Mouse (Mus musculus) adrenal gland (tissue): ENCODE data around the gene Grb2.

Source experiments
- intact Hi-C: fragments of 180-260 bp; cut with DNase I; formaldehyde crosslinking; loops from one replicate; pipeline ENCODE4 v1.15.1; 2025

Grb2 gene

DNA sequence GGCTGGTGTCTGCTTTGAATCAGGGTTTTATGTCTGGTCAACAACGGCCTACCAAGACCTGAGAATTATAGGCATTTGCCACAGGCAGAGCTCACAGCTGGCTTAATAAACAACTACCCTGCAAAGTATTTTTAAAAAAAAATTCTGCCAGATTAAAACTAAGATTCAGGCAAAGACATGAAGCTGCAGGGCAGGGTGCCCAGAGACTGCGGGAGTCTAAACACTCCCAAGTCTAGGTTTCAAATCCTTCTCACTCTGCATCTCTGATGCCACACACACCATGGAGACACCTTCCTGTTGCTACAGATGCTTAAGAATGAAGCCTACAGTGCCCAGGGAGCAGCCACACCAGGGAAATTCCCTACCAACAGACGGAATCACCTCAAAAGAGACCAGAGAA, 56.7 kb downstream of the Grb2 start:
- intact Hi-C loops = no loop called here

GRCm38 (mm10) chr11:115649706-115650105, 58.7 kb downstream of the Grb2 start:
- intact Hi-C loops = loop anchor here (5.0 kb wide), 1 partner anchor 163 kb away; the partner anchor contains the start of genes Caskin2 and Tsen54

- intact Hi-C loops = loop anchor here (2.0 to 5.0 kb wide), 2 partner anchors 67 to 165 kb away; partner anchors contain the start of genes Caskin2 and Tsen54
These were observed 60.9 kb downstream of the Grb2 start for GRCm38 (mm10) chr11:115647459-115647858.

DNA sequence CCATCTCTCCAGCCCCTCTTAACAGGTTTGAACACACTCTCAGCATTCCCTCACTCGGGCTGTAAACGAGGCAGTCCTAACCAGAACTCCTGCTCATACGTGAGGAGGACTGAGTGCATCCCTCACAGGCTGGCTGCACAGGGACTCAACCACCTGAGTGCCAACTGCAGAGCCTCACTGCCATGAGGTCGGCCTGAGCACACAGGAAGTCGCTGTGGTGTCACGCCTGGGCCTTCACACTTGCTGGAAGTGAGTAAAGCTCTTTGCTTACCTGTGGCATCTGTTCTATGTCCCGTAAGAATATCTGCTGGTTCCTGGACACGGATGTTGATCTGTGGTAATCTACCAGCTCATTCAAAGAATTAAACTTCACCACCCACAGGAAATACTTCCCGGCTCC, 62.0 kb downstream of the Grb2 start:
- intact Hi-C loops = loop anchor here (2.0 to 5.0 kb wide), 2 partner anchors 68 to 166 kb away; partner anchors contain the start of genes Caskin2 and Tsen54

DNA sequence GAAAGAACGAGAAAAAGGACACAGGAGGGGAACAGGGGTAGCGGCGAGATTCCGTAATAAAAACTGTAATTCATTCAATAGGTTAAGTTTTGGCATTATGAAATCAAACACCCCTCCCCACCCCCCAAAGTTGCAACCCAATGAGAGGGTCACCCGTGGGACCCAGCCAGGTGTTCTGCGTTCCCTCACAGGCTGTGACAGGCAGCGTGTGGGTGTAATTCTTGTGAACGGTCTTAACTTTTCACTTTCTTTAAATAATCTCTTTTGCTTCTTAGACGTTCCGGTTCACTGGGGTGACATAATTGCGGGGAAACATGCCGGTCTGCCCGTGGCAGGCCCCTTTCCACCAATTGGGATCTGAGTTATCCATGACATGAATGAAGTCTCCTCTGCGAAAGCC, 62.9 kb downstream of the Grb2 start:
- intact Hi-C loops = loop anchor here (5.0 kb wide), 1 partner anchor 167 kb away; the partner anchor contains the start of genes Caskin2 and Tsen54

- intact Hi-C loops = no loop called here
These were observed 64.1 kb downstream of the Grb2 start for GRCm38 (mm10) chr11:115644308-115644707.

DNA sequence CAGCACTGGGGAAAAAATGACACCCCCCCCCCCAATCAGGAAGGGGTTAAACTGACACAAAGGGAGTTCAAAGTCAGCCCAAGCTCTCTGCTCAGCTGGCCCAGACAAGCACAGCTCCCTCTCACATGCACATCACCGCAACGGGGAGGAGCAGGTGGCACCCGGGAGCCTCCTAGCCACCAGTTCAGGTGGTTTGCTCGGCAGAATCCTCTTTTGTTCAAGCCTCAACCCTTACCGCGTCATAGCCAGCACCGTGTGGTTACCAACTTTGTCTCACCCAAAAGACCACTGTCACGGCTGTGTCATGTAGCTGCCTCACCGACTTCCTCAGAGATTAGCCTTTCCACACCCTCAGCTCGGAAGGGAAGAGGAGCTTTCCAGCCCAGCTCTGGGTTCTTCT, 65.1 kb downstream of the Grb2 start:
- intact Hi-C loops = no loop called here

- intact Hi-C loops = no loop called here
These were observed 65.7 kb downstream of the Grb2 start for GRCm38 (mm10) chr11:115642705-115643104.

- intact Hi-C loops = no loop called here
These were observed 66.7 kb downstream of the Grb2 start for GRCm38 (mm10) chr11:115641664-115642036.

- intact Hi-C loops = no loop called here
These were observed 67.3 kb downstream of the Grb2 start for GRCm38 (mm10) chr11:115640978-115641663.

DNA sequence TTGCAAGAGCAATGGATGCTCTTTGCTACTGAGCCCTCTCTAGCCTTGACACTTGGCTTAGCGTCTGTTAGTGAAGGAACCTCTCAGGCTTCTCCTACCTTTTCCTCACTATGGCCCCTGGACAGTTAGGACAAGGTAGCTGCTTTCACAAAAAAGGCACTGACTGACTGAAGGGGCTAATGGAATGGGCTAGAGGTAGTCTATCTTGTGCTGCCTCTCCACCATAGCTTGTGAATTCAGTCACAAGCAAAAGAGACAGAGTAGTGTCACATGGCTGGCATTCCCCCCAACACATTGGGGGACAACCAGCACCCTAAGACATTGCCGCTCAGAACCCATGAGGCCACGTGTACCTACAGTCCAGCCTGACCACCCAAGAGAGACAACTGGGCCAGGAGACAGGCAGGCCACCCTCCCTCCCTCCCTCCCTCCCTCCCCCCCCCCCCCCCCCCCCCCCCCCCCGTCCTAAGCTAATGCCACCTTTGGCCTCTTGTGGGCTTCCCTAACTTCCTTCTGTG, 68.0 kb downstream of the Grb2 start:
- intact Hi-C loops = no loop called here

GRCm38 (mm10) chr11:115639540-115639939, 68.9 kb downstream of the Grb2 start:
- intact Hi-C loops = no loop called here

DNA sequence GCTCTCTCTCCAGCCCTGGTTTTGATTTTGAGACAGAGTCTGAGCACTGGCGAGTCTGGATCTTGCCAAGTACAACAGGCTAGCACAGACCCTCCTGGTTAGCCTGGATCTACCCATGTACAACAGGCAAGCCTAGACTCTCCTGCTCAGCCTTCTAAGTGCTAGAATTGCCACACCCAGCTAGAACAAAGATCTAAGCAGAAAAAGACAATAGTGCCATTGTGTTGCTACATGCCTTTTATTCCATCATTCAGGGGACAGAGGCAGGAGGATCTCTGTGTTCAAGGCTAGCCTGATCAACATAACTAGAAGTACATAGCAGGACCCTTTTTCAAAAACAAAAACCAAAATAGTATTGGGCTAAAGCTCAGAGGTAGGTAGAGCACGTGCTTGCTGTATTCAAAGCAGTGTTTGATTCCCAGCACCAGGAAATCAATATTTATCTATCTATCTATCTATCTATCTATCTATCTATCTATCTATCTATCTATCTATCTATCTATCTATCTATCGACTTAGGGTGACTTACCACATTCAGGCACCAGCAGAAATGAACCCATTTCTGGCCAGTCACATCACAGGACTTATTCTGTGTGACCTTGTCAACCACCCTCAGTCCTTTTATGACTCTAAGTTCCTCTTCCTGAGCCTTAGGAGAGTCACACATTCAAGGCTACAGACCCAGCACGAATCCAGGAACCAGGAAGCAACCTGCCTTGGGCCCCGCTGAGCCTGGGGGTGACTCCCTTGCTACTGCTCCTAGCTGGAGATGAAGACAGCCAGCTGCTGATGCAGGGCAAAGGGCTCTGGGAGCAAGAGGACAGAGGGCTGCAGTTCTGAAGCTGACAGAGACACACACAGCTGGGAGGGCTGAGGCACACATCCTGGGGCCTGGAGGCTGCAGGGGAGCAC, 69.6 kb downstream of the Grb2 start:
- intact Hi-C loops = no loop called here

- intact Hi-C loops = no loop called here
These were observed 71.4 kb downstream of the Grb2 start for GRCm38 (mm10) chr11:115636960-115637359.

DNA sequence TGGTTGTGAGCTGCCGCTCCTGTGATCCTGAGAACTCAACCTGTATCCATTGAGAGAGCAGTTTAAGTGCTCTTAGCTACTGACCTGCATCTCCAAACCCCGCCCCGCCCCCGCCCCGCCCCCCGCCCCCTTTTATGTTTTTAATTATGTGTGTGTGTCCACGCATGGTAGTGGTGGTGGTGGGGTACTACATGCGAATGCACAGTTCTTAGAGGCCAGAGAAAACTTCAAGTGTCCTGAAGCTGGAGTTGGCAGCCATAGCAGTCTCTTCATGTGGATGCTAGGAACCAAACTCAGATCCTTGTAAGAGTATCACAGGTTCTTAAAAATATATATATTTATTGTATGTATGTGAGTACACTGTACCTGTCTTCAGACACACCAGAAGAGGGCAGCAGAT, 72.9 kb downstream of the Grb2 start:
- intact Hi-C loops = no loop called here

DNA sequence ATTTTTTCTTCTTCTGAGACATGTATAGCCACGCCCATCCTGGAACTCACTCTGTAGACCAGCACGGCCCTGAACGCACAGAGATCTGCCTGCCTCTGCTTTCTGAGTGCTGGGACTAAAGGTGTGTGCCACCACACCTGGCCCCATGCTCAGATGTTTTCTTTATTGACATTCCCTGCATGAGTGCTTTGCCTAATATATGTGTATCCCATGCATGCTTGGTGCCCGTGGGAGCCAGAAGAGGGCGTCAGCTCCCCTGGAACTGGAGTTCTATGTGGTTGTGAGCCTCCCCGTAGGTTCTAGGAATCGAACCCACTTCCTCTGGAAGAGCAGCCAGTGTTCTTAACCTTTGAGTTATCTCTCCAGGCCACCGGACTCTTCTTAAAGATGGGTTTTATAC, 73.4 kb downstream of the Grb2 start:
- intact Hi-C loops = no loop called here

DNA sequence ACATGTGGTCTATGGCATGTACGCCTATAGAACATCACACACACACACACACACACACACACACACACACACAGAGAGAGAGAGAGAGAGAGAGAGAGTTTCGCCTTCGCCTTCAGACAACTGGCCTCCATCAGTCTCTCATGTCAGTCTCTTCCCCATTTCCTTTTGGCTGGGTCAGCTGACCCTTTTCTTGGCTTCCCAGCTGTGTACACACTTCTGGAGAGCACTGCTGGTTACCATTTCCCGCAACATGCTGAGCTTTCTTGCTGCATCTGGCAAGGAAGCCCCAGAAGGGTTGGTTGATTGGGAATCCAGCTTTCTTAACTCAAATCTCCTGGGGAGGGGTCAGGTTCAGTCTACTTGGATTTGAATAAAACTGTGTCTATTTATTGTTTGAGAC, 74.3 kb downstream of the Grb2 start:
- intact Hi-C loops = loop anchor here (5.0 kb wide), 1 partner anchor 78 kb away; no protein-coding TSS in a partner anchor

GRCm38 (mm10) chr11:115632862-115633261, 75.5 kb downstream of the Grb2 start:
- intact Hi-C loops = loop anchor here (5.0 kb wide), 1 partner anchor 79 kb away; no protein-coding TSS in a partner anchor

GRCm38 (mm10) chr11:115632247-115632646, 76.2 kb downstream of the Grb2 start:
- intact Hi-C loops = loop anchor here (5.0 kb wide), 1 partner anchor 80 kb away; no protein-coding TSS in a partner anchor

DNA sequence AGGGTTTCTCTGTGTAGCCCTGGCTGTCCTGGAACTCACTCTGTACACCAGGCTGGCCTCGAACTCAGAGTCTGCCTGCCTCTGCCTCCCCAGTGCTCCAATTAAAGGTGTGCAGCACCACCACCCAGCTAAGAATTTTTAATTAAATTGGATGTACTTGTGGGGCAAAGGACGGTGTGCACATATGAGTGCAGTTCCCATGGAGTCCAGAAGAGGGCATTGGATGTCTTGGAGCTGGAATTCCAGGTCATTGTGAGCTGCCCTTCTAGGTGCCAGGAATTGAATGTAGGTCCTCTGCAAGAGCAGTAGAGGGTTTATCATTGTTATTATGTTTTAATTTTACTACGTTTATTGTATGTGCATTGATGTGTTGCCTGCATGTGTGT, 76.9 kb downstream of the Grb2 start:
- intact Hi-C loops = loop anchor here (5.0 kb wide), 1 partner anchor 81 kb away; no protein-coding TSS in a partner anchor
